ENCODE assay signal across 7 mouse cellular contexts in the genomic region with DNA sequence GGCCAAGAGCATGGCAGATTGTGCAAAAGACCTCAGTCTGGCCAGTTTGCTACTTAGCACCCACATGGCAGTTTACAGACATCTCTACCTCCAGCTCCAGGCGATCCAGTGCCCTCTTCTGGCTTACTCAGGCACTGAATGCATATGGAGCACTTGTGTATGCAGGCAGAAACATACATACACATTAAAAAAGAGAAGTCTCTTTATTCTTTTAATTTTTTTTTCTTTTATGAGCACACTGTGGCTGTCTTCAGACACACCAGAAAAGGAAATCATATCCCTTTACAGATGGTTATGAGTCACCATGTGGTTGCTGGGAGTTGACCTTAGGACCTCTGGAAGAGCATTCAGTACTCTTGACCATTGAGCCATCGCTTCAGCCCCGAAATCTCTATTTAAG. TPM values are rescaled to one million over a fixed set of nuclear protein-coding genes. Genes with fewer than 3 reads are reported as not detected.
DNase-seq lines count a peak whose midpoint lies in the region; ATAC-seq and TF ChIP-seq lines count a peak whose summit lies in the region.

No protein-coding gene starts in this region.

- peaks cover 21% of the 10 kb centered on the region for H3K36me3 ChIP-seq in kidney, embryonic 15.5 days
- peaks cover 38% of the 10 kb centered on the region for H3K36me3 ChIP-seq in E14TG2a.4 (ENCODE audit: insufficient read depth, low read length)
- peaks cover 16% of the 10 kb centered on the region for H3K36me3 ChIP-seq in heart, postnatal 0 days (replicated peaks; ENCODE audit: control insufficient read depth, insufficient read depth, low read length)

- no peak overlapping the region for H3K27ac ChIP-seq in kidney, embryonic 15.5 days
- no peak overlapping the region for H3K27ac ChIP-seq in bone marrow macrophage, adult 2 months (ENCODE audit: insufficient read depth, low read depth, low read length)
- no peak overlapping the region for H3K27ac ChIP-seq in heart, postnatal 0 days (ENCODE audit: low read depth)

- no peak for ATAC-seq in kidney, embryonic 15.5 days (replicated peaks; ENCODE audit: low FRiP score)
- no peak for ATAC-seq in heart, postnatal 0 days (ENCODE audit: insufficient read depth, low read depth)
- ATAC-seq in megakaryocyte, adult 5-6 weeks (ENCODE audit: poor library complexity, severe bottlenecking) = peak; percentile 74

- TF ChIP-seq EP300 in heart, postnatal 0 days (IDR thresholded peaks at IDR 0.05; ENCODE audit: low read depth) = no peak

- peaks cover 7% of the 10 kb centered on the region; the same call in 1 of the 2 replicates for H3K4me1 ChIP-seq in kidney, embryonic 15.5 days
- peaks cover 36% of the 10 kb centered on the region for H3K4me1 ChIP-seq in E14TG2a.4 (replicated peaks; ENCODE audit: low read depth, low read length)
- peaks cover 40% of the 10 kb centered on the region for H3K4me1 ChIP-seq in bone marrow macrophage, adult 2 months (ENCODE audit: control insufficient read depth, insufficient read depth, low read length)
- peaks cover 19% of the 10 kb centered on the region; the same call in 1 of the 2 replicates for H3K4me1 ChIP-seq in heart, postnatal 0 days (ENCODE audit: control insufficient read depth, insufficient read depth)

- TF ChIP-seq POLR2A in bone marrow macrophage, adult 2 months (IDR thresholded peaks at IDR 0.05; ENCODE audit: borderline replicate concordance, low read depth, low read length) = no peak

- peak; percentile 43 for TF ChIP-seq CTCF in E14TG2a.4 (conservative IDR thresholded peaks at IDR 0.05; ENCODE audit: low read length)
- peak; percentile 54 for TF ChIP-seq CTCF in bone marrow macrophage, adult 2 months (IDR thresholded peaks at IDR 0.05; ENCODE audit: low read depth, low read length)
- TF ChIP-seq CTCF in heart, postnatal 0 days (IDR thresholded peaks at IDR 0.05; ENCODE audit: low read depth) = peak; percentile 38

- no peak overlapping the region for H3K4me2 ChIP-seq in kidney, embryonic 15.5 days
- no peak overlapping the region for H3K4me2 ChIP-seq in heart, postnatal 0 days (ENCODE audit: low read depth, low read length)

- no peaks in the 10 kb centered on the region for H3K9me3 ChIP-seq in kidney, embryonic 15.5 days (replicated peaks)
- no peaks in the 10 kb centered on the region for H3K9me3 ChIP-seq in E14TG2a.4 (ENCODE audit: low read length)
- H3K9me3 ChIP-seq in heart, postnatal 0 days (replicated peaks; ENCODE audit: control insufficient read depth, low read length) = no peaks in the 10 kb centered on the region

- no peak overlapping the region for H3K9ac ChIP-seq in kidney, embryonic 15.5 days
- no peak overlapping the region for H3K9ac ChIP-seq in heart, postnatal 0 days (replicated peaks; ENCODE audit: low read depth, low read length)

- no peak overlapping the region for H3K4me3 ChIP-seq in kidney, embryonic 15.5 days (replicated peaks)
- H3K4me3 ChIP-seq in E14TG2a.4 (replicated peaks; ENCODE audit: low read length) = no peak overlapping the region
- H3K4me3 ChIP-seq in bone marrow macrophage, adult 2 months (ENCODE audit: insufficient read depth, low read length) = no peak overlapping the region
- no peak overlapping the region for H3K4me3 ChIP-seq in heart, postnatal 0 days (ENCODE audit: low read depth, low read length)

- no peaks in the 10 kb centered on the region for H3K27me3 ChIP-seq in kidney, embryonic 15.5 days
- no peaks in the 10 kb centered on the region for H3K27me3 ChIP-seq in E14TG2a.4 (ENCODE audit: insufficient read depth, low read length)
- H3K27me3 ChIP-seq in heart, postnatal 0 days (ENCODE audit: control insufficient read depth, insufficient read depth, low read length) = no peaks in the 10 kb centered on the region

- DNase-seq in kidney, adult 8-10 months = peak; percentile 32 to 52
- no peak for DNase-seq in heart, postnatal 0 days (ENCODE audit: low spot score)
- peak; percentile 75 for DNase-seq in thymus, postnatal 4 days

- 71% methylated on average over 3 of the region's 3 CpGs for WGBS in kidney, embryonic 15.5 days
- 64% methylated on average over 3 of the region's 3 CpGs for WGBS in heart, postnatal 0 days

RNA-seq across cellular contexts. Expression of a gene that starts 35.3 kb away (rescaled TPM):
- polyA plus RNA-seq in kidney, embryonic 15.5 days (2015; fragmentation: Nextera tagmentation; extraction: Ambion mirVana) = 34.9 and 35.6 TPM in 2 replicates
- polyA plus RNA-seq in bone marrow macrophage, adult 2 months (2012; ENCODE audit: insufficient read depth, insufficient read length, missing spikeins) = 68.0 and 78.1 TPM in 2 replicates
- 3.2 and 6.9 TPM in 2 replicates for total RNA-seq in heart, postnatal 0 days (2014; rRNA removed; ENCODE audit: low replicate concordance)
- 18.1 and 21.4 TPM in 2 replicates for polyA plus RNA-seq in heart, postnatal 0 days (2015; fragmentation: Nextera tagmentation; extraction: Ambion mirVana)
- 42.4 and 45.0 TPM in 2 replicates for total RNA-seq in megakaryocyte, adult 5-6 weeks (2015)
- 74.6 and 79.6 TPM in 2 replicates for total RNA-seq in megakaryocyte, adult 5-6 weeks (2017)
